Mouse (Mus musculus): ENCODE data around the gene Marveld2. TPM values are rescaled to one million over a fixed set of nuclear protein-coding genes. Genes with fewer than 3 reads are reported as not detected.
A peak's percentile ranks its signal among the peaks of the same experiment; 100 is the strongest.

Gene Marveld2
- polyA plus RNA-seq, 1 experiment from 2014 or later, result 6.0 TPM

DNA sequence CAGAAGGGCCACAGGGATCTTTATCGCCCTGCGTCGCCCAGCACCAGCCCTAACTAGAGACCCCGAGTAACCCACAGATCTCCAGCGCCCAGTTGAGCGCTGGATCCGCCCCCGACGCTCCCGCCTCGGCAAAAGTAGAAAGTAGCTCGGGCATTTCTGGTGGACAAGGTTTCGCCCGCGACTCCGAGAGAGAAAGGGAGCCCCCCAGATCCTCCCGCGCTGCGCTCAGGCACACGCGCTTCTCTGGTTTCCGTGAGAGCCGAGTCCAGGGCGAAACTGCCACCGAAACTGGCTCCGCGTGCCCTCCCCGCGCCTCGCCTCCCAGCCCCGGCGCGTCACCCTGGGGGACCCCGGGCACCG is 64.8 kb downstream of the Marveld2 start:
- peak overlapping the region; percentile 74 for H3K4me3 ChIP-seq
- DNase-seq (ENCODE audit: low spot score), result no peak
- peak overlapping the region; percentile 49 for H3K27ac ChIP-seq (replicated peaks)

GRCm38 (mm10) chr13:100551371-100552008 is 65.3 kb downstream of the Marveld2 start:
- DNase-seq (ENCODE audit: low spot score), result peak; percentile 48
- peak overlapping the region; percentile 49 for H3K27ac ChIP-seq (replicated peaks)
- H3K27me3 ChIP-seq (replicated peaks; ENCODE audit: low read depth, poor library complexity, severe bottlenecking), result peaks cover 60% of the 10 kb centered on the region
- under 1% methylated on average over 41 of the region's 41 CpGs for whole genome bisulfite sequencing
- H3K9me3 ChIP-seq, result no peaks in the 10 kb centered on the region
- H3K4me1 ChIP-seq, result peaks cover 20% of the 10 kb centered on the region
- H3K4me3 ChIP-seq, result peak overlapping the region; percentile 74
- no peaks in the 10 kb centered on the region for H3K36me3 ChIP-seq (replicated peaks)

More for the DNA sequence above, 64.8 kb downstream of the Marveld2 start:
- Histone ChIP-seq H3K36me3 (replicated peaks) (no peaks in the 10 kb centered on the region), H3K27me3 (replicated peaks; ENCODE audit: low read depth, poor library complexity, severe bottlenecking) (peaks cover 60% of the 10 kb centered on the region), H3K4me1 (peaks cover 20% of the 10 kb centered on the region), H3K9me3 (no peaks in the 10 kb centered on the region)
- under 1% methylated on average over 35 of the region's 35 CpGs for WGBS

GRCm38 (mm10) chr13:100547269-100547668 is 69.5 kb downstream of the Marveld2 start:
- Histone ChIP-seq H3K4me3 (no peak overlapping the region), H3K4me1 (peaks cover 17% of the 10 kb centered on the region), H3K27ac (replicated peaks) (no peak overlapping the region), H3K9me3 (no peaks in the 10 kb centered on the region), H3K27me3 (replicated peaks; ENCODE audit: low read depth, poor library complexity, severe bottlenecking) (peaks cover 30% of the 10 kb centered on the region), H3K36me3 (replicated peaks) (no peaks in the 10 kb centered on the region)
- WGBS, result 80% methylated on average over 5 of the region's 5 CpGs
- no peak for DNase-seq (ENCODE audit: low spot score)

Other genes with a start within 250 kb of the Marveld2 start
- gene Naip1, start 164.1 kb downstream of the Marveld2 start, polyA plus RNA-seq (2016; fragmentation: Nextera tagmentation; extraction: Ambion mirVana), result not detected in 2 replicates
- 83.6 and 93.1 TPM in 2 replicates for gene Gtf2h2, start 124.4 kb downstream of the Marveld2 start, polyA plus RNA-seq (2016; fragmentation: Nextera tagmentation; extraction: Ambion mirVana)
- 6.2 and 6.5 TPM in 2 replicates for gene Ocln, start 64.3 kb downstream of the Marveld2 start, polyA plus RNA-seq (2016; fragmentation: Nextera tagmentation; extraction: Ambion mirVana)
- 365 and 367 TPM in 2 replicates for gene Ak6, start 34.0 kb upstream of the Marveld2 start, polyA plus RNA-seq (2016; fragmentation: Nextera tagmentation; extraction: Ambion mirVana)
- 23.4 and 23.8 TPM in 2 replicates for gene Rad17, start 34.1 kb upstream of the Marveld2 start, polyA plus RNA-seq (2016; fragmentation: Nextera tagmentation; extraction: Ambion mirVana)
- gene Taf9, start 34.6 kb upstream of the Marveld2 start, polyA plus RNA-seq (2016; fragmentation: Nextera tagmentation; extraction: Ambion mirVana), result 20.0 and 23.1 TPM in 2 replicates
- gene Ccdc125, start 52.7 kb upstream of the Marveld2 start, polyA plus RNA-seq (2016; fragmentation: Nextera tagmentation; extraction: Ambion mirVana), result 3.9 and 4.6 TPM in 2 replicates
- 114 and 119 TPM in 2 replicates for gene Cdk7, start 114.0 kb upstream of the Marveld2 start, polyA plus RNA-seq (2016; fragmentation: Nextera tagmentation; extraction: Ambion mirVana)
- 124 and 129 TPM in 2 replicates for gene Mrps36, start 127.7 kb upstream of the Marveld2 start, polyA plus RNA-seq (2016; fragmentation: Nextera tagmentation; extraction: Ambion mirVana)
- 65.7 and 68.2 TPM in 2 replicates for gene Cenph, start 158.9 kb upstream of the Marveld2 start, polyA plus RNA-seq (2016; fragmentation: Nextera tagmentation; extraction: Ambion mirVana)
- 411 and 420 TPM in 2 replicates for gene Ccnb1, start 169.6 kb upstream of the Marveld2 start, polyA plus RNA-seq (2016; fragmentation: Nextera tagmentation; extraction: Ambion mirVana)
- gene Slc30a5, start 216.5 kb upstream of the Marveld2 start, polyA plus RNA-seq (2016; fragmentation: Nextera tagmentation; extraction: Ambion mirVana), result 36.4 and 37.7 TPM in 2 replicates

Measured in embryonic facial prominence, embryonic 10.5 days (tissue).